Comparison of ENCODE assay signal across 9 mouse cellular contexts in genomic region chr10:95183051-95183450, GRCm38 (mm10).
DNase-seq lines count a peak whose midpoint lies in the region; ATAC-seq and TF ChIP-seq lines count a peak whose summit lies in the region.
"Had no signal": no experiment of that assay in that cellular context is flagged by ENCODE, and none has a peak within 500 bp of the region (broad histone marks: within the 10 kb centered on the region; RNA-seq: fewer than 3 reads in every experiment).

No protein-coding gene starts in this region.

- ATAC-seq in cerebellum, adult (ENCODE audit: insufficient number of reproducible peaks, low FRiP score, low TSS enrichment): peak; percentile 64
- ATAC-seq in monocyte, adult 5-6 weeks (replicated peaks; ENCODE audit: insufficient number of reproducible peaks, low FRiP score, low TSS enrichment, poor library complexity, severe bottlenecking): no peak

- no peak overlapping the region for H3K4me3 ChIP-seq in gastrocnemius, adult 2 months
- H3K4me3 ChIP-seq: heart, embryonic 13.5 days had no signal

- peak overlapping the region; percentile 36; the same call in 1 of the 2 replicates for H3K27ac ChIP-seq in gastrocnemius, adult 2 months
- H3K27ac ChIP-seq: heart, embryonic 13.5 days had no signal

- DNase-seq in layer of hippocampus, adult 11-12 months (ENCODE audit: low spot score): peak; percentile 74
- no peak for DNase-seq in layer of hippocampus, adult 9-10 months (ENCODE audit: low spot score)
- peak; percentile 81 for DNase-seq in gastrocnemius, adult 2 months
- peak; percentile 71 to 78 for DNase-seq in layer of hippocampus, postnatal 10 days (ENCODE audit: low spot score in 2 of 2)
- peak; percentile 42 for DNase-seq in ovary, postnatal 14 days (ENCODE audit: low spot score)
- DNase-seq in yolk sac, embryonic 10.5 days (ENCODE audit: low spot score): no peak

- no peak for TF ChIP-seq CTCF in gastrocnemius, adult 2 months (IDR thresholded peaks at IDR 0.05)

- intact Hi-C loops in gastrocnemius, adult 2 months (cut with DNase I): no loop called here

Comparison
In these comparisons a context has a peak if more than half of its experiments do, and no peak if none do; other contexts are left out.
1. DNase-seq: peak in layer of hippocampus, adult 11-12 months (single experiment), gastrocnemius, adult 2 months (single experiment), layer of hippocampus, postnatal 10 days (2 of 2) and ovary, postnatal 14 days (single experiment); none in layer of hippocampus, adult 9-10 months (single experiment) and yolk sac, embryonic 10.5 days (single experiment).